Mouse (Mus musculus): ENCODE results near the gene Trpm3. TPM values are rescaled to one million over a fixed set of nuclear protein-coding genes. Genes with fewer than 3 reads are reported as not detected.

Gene Trpm3
- polyA plus RNA-seq, 1 experiment, result 53.1 TPM

- H3K27ac ChIP-seq (ENCODE audit: insufficient read depth, low read length), result no peak overlapping the region
- H3K4me3 ChIP-seq (replicated peaks; ENCODE audit: insufficient read depth, low read depth, low read length), result no peak overlapping the region
- TF ChIP-seq POLR2A (IDR thresholded peaks at IDR 0.05; ENCODE audit: borderline replicate concordance, insufficient read depth, low read length) (no peak), CTCF (IDR thresholded peaks at IDR 0.05; ENCODE audit: borderline replicate concordance, insufficient read depth, low read depth, low read length) (no peak)
- 83% methylated on average over 5 of the region's 5 CpGs for WGBS
- no peaks in the 10 kb centered on the region for H3K27me3 ChIP-seq (ENCODE audit: control insufficient read depth, insufficient read depth, low read length)
- DNase-seq, result no peak
- H3K4me1 ChIP-seq (ENCODE audit: control insufficient read depth, insufficient read depth, low read length), result no peaks in the 10 kb centered on the region
These were observed 728.6 kb downstream of the Trpm3 start for GRCm38 (mm10) chr19:22867456-22867855.

- Histone ChIP-seq H3K27ac (ENCODE audit: insufficient read depth, low read length) (no peak overlapping the region), H3K4me3 (replicated peaks; ENCODE audit: insufficient read depth, low read depth, low read length) (no peak overlapping the region), H3K4me1 (ENCODE audit: control insufficient read depth, insufficient read depth, low read length) (no peaks in the 10 kb centered on the region), H3K27me3 (ENCODE audit: control insufficient read depth, insufficient read depth, low read length) (no peaks in the 10 kb centered on the region)
- 95% methylated on average over 2 of the region's 2 CpGs for WGBS
- no peak for DNase-seq
- TF ChIP-seq CTCF (IDR thresholded peaks at IDR 0.05; ENCODE audit: borderline replicate concordance, insufficient read depth, low read depth, low read length), result no peak
- TF ChIP-seq POLR2A (IDR thresholded peaks at IDR 0.05; ENCODE audit: borderline replicate concordance, insufficient read depth, low read length), result no peak
These were observed 731.0 kb downstream of the Trpm3 start for GRCm38 (mm10) chr19:22869853-22870252.

GRCm38 (mm10) chr19:22872456-22872855 is 733.6 kb downstream of the Trpm3 start:
- no peaks in the 10 kb centered on the region for H3K27me3 ChIP-seq (ENCODE audit: control insufficient read depth, insufficient read depth, low read length)
- no peak overlapping the region for H3K4me3 ChIP-seq (replicated peaks; ENCODE audit: insufficient read depth, low read depth, low read length)
- 0 out of 2 replicates have a peak overlapping the region, but pooled peaks have one; percentile 53 for H3K27ac ChIP-seq (ENCODE audit: insufficient read depth, low read length)
- no peaks in the 10 kb centered on the region for H3K4me1 ChIP-seq (ENCODE audit: control insufficient read depth, insufficient read depth, low read length)
- TF ChIP-seq CTCF (IDR thresholded peaks at IDR 0.05; ENCODE audit: borderline replicate concordance, insufficient read depth, low read depth, low read length), result no peak
- TF ChIP-seq POLR2A (IDR thresholded peaks at IDR 0.05; ENCODE audit: borderline replicate concordance, insufficient read depth, low read length), result no peak
- 58% methylated on average over 5 of the region's 5 CpGs for WGBS
- DNase-seq, result no peak

GRCm38 (mm10) chr19:22880199-22880598 is 741.4 kb downstream of the Trpm3 start:
- 94% methylated on average over 1 of the region's 1 CpGs for WGBS
- H3K4me1 ChIP-seq (ENCODE audit: control insufficient read depth, insufficient read depth, low read length), result peaks cover 30% of the 10 kb centered on the region
- no peaks in the 10 kb centered on the region for H3K27me3 ChIP-seq (ENCODE audit: control insufficient read depth, insufficient read depth, low read length)
- H3K4me3 ChIP-seq (replicated peaks; ENCODE audit: insufficient read depth, low read depth, low read length), result no peak overlapping the region
- TF ChIP-seq CTCF (IDR thresholded peaks at IDR 0.05; ENCODE audit: borderline replicate concordance, insufficient read depth, low read depth, low read length), result no peak
- no peak for DNase-seq
- no peak overlapping the region for H3K27ac ChIP-seq (ENCODE audit: insufficient read depth, low read length)

GRCm38 (mm10) chr19:22882670-22883111 is 743.8 kb downstream of the Trpm3 start:
- WGBS, result 10% methylated on average over 3 of the region's 3 CpGs
- H3K4me1 ChIP-seq (ENCODE audit: control insufficient read depth, insufficient read depth, low read length), result peaks cover 38% of the 10 kb centered on the region
- DNase-seq, result peak; percentile 70 to 93
- H3K27me3 ChIP-seq (ENCODE audit: control insufficient read depth, insufficient read depth, low read length), result no peaks in the 10 kb centered on the region
- no peak overlapping the region for H3K4me3 ChIP-seq (replicated peaks; ENCODE audit: insufficient read depth, low read depth, low read length)
- TF ChIP-seq CTCF (IDR thresholded peaks at IDR 0.05; ENCODE audit: borderline replicate concordance, insufficient read depth, low read depth, low read length) (no peak), POLR2A (IDR thresholded peaks at IDR 0.05; ENCODE audit: borderline replicate concordance, insufficient read depth, low read length) (no peak)
- H3K27ac ChIP-seq (ENCODE audit: insufficient read depth, low read length), result peak overlapping the region; percentile 96

- Histone ChIP-seq H3K4me3 (replicated peaks; ENCODE audit: insufficient read depth, low read depth, low read length) (no peak overlapping the region), H3K27me3 (ENCODE audit: control insufficient read depth, insufficient read depth, low read length) (no peaks in the 10 kb centered on the region), H3K27ac (ENCODE audit: insufficient read depth, low read length) (peak overlapping the region; percentile 96), H3K4me1 (ENCODE audit: control insufficient read depth, insufficient read depth, low read length) (peaks cover 38% of the 10 kb centered on the region)
- DNase-seq, result peak in 1 of 2 experiments; percentile 60
- TF ChIP-seq POLR2A (IDR thresholded peaks at IDR 0.05; ENCODE audit: borderline replicate concordance, insufficient read depth, low read length) (no peak), CTCF (IDR thresholded peaks at IDR 0.05; ENCODE audit: borderline replicate concordance, insufficient read depth, low read depth, low read length) (no peak)
- WGBS, result 45% methylated on average over 7 of the region's 7 CpGs
These were observed 744.3 kb downstream of the Trpm3 start for GRCm38 (mm10) chr19:22883154-22883553.

GRCm38 (mm10) chr19:22883744-22884317 is 745.0 kb downstream of the Trpm3 start:
- peak; percentile 79 for TF ChIP-seq CTCF (IDR thresholded peaks at IDR 0.05; ENCODE audit: borderline replicate concordance, insufficient read depth, low read depth, low read length)
- no peak for TF ChIP-seq POLR2A (IDR thresholded peaks at IDR 0.05; ENCODE audit: borderline replicate concordance, insufficient read depth, low read length)
- 10% methylated on average over 18 of the region's 18 CpGs for WGBS
- DNase-seq, result peak; percentile 80 to 89
- H3K27me3 ChIP-seq (ENCODE audit: control insufficient read depth, insufficient read depth, low read length), result no peaks in the 10 kb centered on the region
- H3K27ac ChIP-seq (ENCODE audit: insufficient read depth, low read length), result peak overlapping the region; percentile 96
- H3K4me3 ChIP-seq (replicated peaks; ENCODE audit: insufficient read depth, low read depth, low read length), result peak overlapping the region; percentile 35
- peaks cover 35% of the 10 kb centered on the region for H3K4me1 ChIP-seq (ENCODE audit: control insufficient read depth, insufficient read depth, low read length)

- 2% methylated on average over 11 of the region's 11 CpGs for WGBS
- H3K27ac ChIP-seq (ENCODE audit: insufficient read depth, low read length), result peak overlapping the region; percentile 90
- H3K4me1 ChIP-seq (ENCODE audit: control insufficient read depth, insufficient read depth, low read length), result peaks cover 35% of the 10 kb centered on the region
- no peak overlapping the region for H3K4me3 ChIP-seq (replicated peaks; ENCODE audit: insufficient read depth, low read depth, low read length)
- H3K27me3 ChIP-seq (ENCODE audit: control insufficient read depth, insufficient read depth, low read length), result no peaks in the 10 kb centered on the region
- peak; percentile 39 for TF ChIP-seq CTCF (IDR thresholded peaks at IDR 0.05; ENCODE audit: borderline replicate concordance, insufficient read depth, low read depth, low read length)
- peak; percentile 23; the same call in 1 of the 2 replicates for TF ChIP-seq POLR2A (IDR thresholded peaks at IDR 0.05; ENCODE audit: borderline replicate concordance, insufficient read depth, low read length)
- DNase-seq, result peak; percentile 91 to 97
These were observed 745.5 kb downstream of the Trpm3 start for GRCm38 (mm10) chr19:22884357-22884756.

Data from cerebellum, adult 2 months (tissue).